Mouse (Mus musculus): ENCODE data around the gene Olfr1388. TPM values are rescaled to one million over a fixed set of nuclear protein-coding genes. Genes with fewer than 3 reads are reported as not detected.
"Not testable (repeated sequence)": the region's sequence is repeated elsewhere in the genome, so short reads cannot be mapped to it uniquely, and the experiment has no call there.

Olfr1388 gene
- polyA plus RNA-seq, 1 experiment from 2014 or later = 0.20 TPM

DNA sequence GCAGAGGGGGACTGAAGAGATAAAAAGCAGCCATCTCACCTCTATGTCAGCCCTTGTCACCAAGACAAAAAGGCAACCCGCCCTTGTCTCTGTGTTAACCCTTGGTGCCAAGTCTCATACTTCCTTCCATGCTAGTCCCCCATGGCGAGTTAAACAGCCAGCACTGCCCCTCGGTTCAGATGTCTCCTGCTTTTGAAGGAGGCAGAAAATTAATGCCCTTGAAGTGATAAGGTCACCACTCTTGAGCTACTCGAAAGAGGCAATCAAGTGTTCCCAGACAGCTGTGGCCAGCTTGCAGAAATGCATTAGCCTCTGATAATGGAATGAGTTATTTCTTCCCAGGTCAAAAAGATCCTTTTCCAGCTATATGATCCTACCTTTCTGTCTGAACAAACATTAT is 49.5 kb downstream of the Olfr1388 start:
- Histone ChIP-seq H3K27me3 (ENCODE audit: control insufficient read depth, insufficient read depth, low read length) (no peaks in the 10 kb centered on the region), H3K4me1 (replicated peaks; ENCODE audit: control insufficient read depth, insufficient read depth, low read length) (no peaks in the 10 kb centered on the region), H3K27ac (ENCODE audit: low read depth, low read length) (no peak overlapping the region), H3K4me3 (ENCODE audit: low read depth, low read length) (no peak overlapping the region), H3K36me3 (ENCODE audit: control insufficient read depth, insufficient read depth, low read length) (no peaks in the 10 kb centered on the region), H3K9me3 (ENCODE audit: control insufficient read depth, low read length) (no peaks in the 10 kb centered on the region), H3K4me2 (ENCODE audit: low read depth, low read length, severe bottlenecking) (no peak overlapping the region), H3K9ac (ENCODE audit: low read length) (no peak overlapping the region)
- WGBS = 76% methylated on average over 4 of the region's 4 CpGs
- DNase-seq (ENCODE audit: low spot score) = no peak
- ATAC-seq (replicated peaks; ENCODE audit: low FRiP score) = no peak

DNA sequence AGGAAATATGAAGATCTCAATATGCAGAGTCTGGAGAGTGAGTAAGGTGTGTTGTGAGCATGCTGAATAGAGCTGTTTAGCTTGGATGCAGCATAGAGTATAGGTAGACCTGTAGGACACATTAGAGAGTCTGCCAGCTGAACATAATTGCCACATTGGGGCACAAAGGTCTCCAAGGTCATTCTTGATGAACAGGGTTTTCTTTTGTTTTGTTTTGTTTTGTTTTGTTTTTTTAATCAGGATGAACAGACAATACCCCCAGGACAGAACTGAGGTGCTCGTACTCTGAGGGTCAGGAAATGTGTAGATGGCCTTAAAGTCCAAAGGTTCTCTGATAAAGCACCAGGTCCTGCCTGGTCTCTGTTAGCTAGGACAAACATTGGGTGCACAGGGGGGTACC is 52.3 kb downstream of the Olfr1388 start, which contains the start of gene Olfr1385:
TSS of gene Olfr1385 (plus strand) at position 301 of the 400 bp plus-strand sequence.
- 61% methylated on average over 1 of the region's 1 CpGs for WGBS
- DNase-seq (ENCODE audit: low spot score); ATAC-seq (replicated peaks; ENCODE audit: low FRiP score): not testable (repeated sequence)

More for the DNA sequence above, 52.3 kb downstream of the Olfr1388 start, which contains the start of gene Olfr1385:
- not testable (repeated sequence) for H3K27me3 ChIP-seq (ENCODE audit: control insufficient read depth, insufficient read depth, low read length); H3K9me3 ChIP-seq (ENCODE audit: control insufficient read depth, low read length); H3K4me3 ChIP-seq (ENCODE audit: low read depth, low read length); H3K4me2 ChIP-seq (ENCODE audit: low read depth, low read length, severe bottlenecking); H3K9ac ChIP-seq (ENCODE audit: low read length); H3K36me3 ChIP-seq (ENCODE audit: control insufficient read depth, insufficient read depth, low read length); H3K4me1 ChIP-seq (replicated peaks; ENCODE audit: control insufficient read depth, insufficient read depth, low read length); H3K27ac ChIP-seq (ENCODE audit: low read depth, low read length)

Other genes with a start within 250 kb of the Olfr1388 start
- 0.16 TPM in 1 of 2 replicates, not detected in the other for gene Btnl9, start 249.5 kb upstream of the Olfr1388 start, polyA plus RNA-seq (2014; fragmentation: Nextera tagmentation; extraction: Ambion mirVana)
- gene Zfp62, start 233.3 kb upstream of the Olfr1388 start, polyA plus RNA-seq (2014; fragmentation: Nextera tagmentation; extraction: Ambion mirVana) = 58.4 and 59.6 TPM in 2 replicates
- 34.6 and 37.2 TPM in 2 replicates for gene Mgat1, start 192.4 kb upstream of the Olfr1388 start, polyA plus RNA-seq (2014; fragmentation: Nextera tagmentation; extraction: Ambion mirVana)
- gene Olfr1393, start 158.3 kb upstream of the Olfr1388 start, polyA plus RNA-seq (2014; fragmentation: Nextera tagmentation; extraction: Ambion mirVana) = not detected in 2 replicates
- gene Olfr1392, start 151.3 kb upstream of the Olfr1388 start, polyA plus RNA-seq (2014; fragmentation: Nextera tagmentation; extraction: Ambion mirVana) = not detected in 2 replicates
- gene Olfr10, start 131.9 kb upstream of the Olfr1388 start, polyA plus RNA-seq (2014; fragmentation: Nextera tagmentation; extraction: Ambion mirVana) = not detected in 2 replicates
- not detected in 2 replicates for gene Olfr1391, start 113.9 kb upstream of the Olfr1388 start, polyA plus RNA-seq (2014; fragmentation: Nextera tagmentation; extraction: Ambion mirVana)
- gene Olfr1390, start 101.4 kb upstream of the Olfr1388 start, polyA plus RNA-seq (2014; fragmentation: Nextera tagmentation; extraction: Ambion mirVana) = not detected in 2 replicates
- gene Olfr1389, start 13.6 kb upstream of the Olfr1388 start, polyA plus RNA-seq (2014; fragmentation: Nextera tagmentation; extraction: Ambion mirVana) = not detected in 2 replicates
- gene Olfr1387, start 18.7 kb downstream of the Olfr1388 start, polyA plus RNA-seq (2014; fragmentation: Nextera tagmentation; extraction: Ambion mirVana) = not detected in 2 replicates
- gene Olfr1386, start 28.4 kb downstream of the Olfr1388 start, polyA plus RNA-seq (2014; fragmentation: Nextera tagmentation; extraction: Ambion mirVana) = not detected in 2 replicates
- not detected in 2 replicates for gene Olfr1385, start 52.4 kb downstream of the Olfr1388 start, polyA plus RNA-seq (2014; fragmentation: Nextera tagmentation; extraction: Ambion mirVana)
- not detected in 2 replicates for gene Olfr1384, start 70.1 kb downstream of the Olfr1388 start, polyA plus RNA-seq (2014; fragmentation: Nextera tagmentation; extraction: Ambion mirVana)
- gene Olfr1383, start 83.0 kb downstream of the Olfr1388 start, polyA plus RNA-seq (2014; fragmentation: Nextera tagmentation; extraction: Ambion mirVana) = not detected in 2 replicates
- gene Olfr1382, start 91.6 kb downstream of the Olfr1388 start, polyA plus RNA-seq (2014; fragmentation: Nextera tagmentation; extraction: Ambion mirVana) = not detected in 2 replicates
- not detected in 2 replicates for gene Olfr1381, start 106.8 kb downstream of the Olfr1388 start, polyA plus RNA-seq (2014; fragmentation: Nextera tagmentation; extraction: Ambion mirVana)
- not detected in 2 replicates for gene Olfr1380, start 120.3 kb downstream of the Olfr1388 start, polyA plus RNA-seq (2014; fragmentation: Nextera tagmentation; extraction: Ambion mirVana)
- gene Flt4, start 172.6 kb downstream of the Olfr1388 start, polyA plus RNA-seq (2014; fragmentation: Nextera tagmentation; extraction: Ambion mirVana) = 4.1 and 4.2 TPM in 2 replicates
- not detected in 2 replicates for gene Scgb3a1, start 227.0 kb downstream of the Olfr1388 start, polyA plus RNA-seq (2014; fragmentation: Nextera tagmentation; extraction: Ambion mirVana)